Mouse (Mus musculus) hindbrain, embryonic 16.5 days (tissue): Measurements from ENCODE around the gene Sys1. TPM values are rescaled to one million over a fixed set of nuclear protein-coding genes. Genes with fewer than 3 reads are reported as not detected.

Experiments
- ATAC-seq: fragments of 200-750 bp; cut with Nextera tagmentation; 2 replicates; pipeline ENCODE4 v1.8.0; 2017; ENCODE audit warnings: moderate TSS enrichment, moderate library complexity
- H3K27ac ChIP-seq: fragments of 300-500 bp; sonication (generic); 2 replicates; pipeline ENCODE4 v1.5.1; 2014; ENCODE audit warnings: low read depth, mild to moderate bottlenecking, control low read depth, low read length, moderate library complexity
- H3K27me3 ChIP-seq: fragments of 300-500 bp; sonication (generic); replicated peaks from 2 replicates; pipeline ENCODE4 v1.6.1; 2014; ENCODE audit warnings: low read length; ENCODE audit not compliant: control insufficient read depth, insufficient read depth
- H3K36me3 ChIP-seq: fragments of 300-500 bp; sonication (generic); 2 replicates; pipeline ENCODE4 v1.6.1; 2014; ENCODE audit warnings: mild to moderate bottlenecking, low read length, moderate library complexity, mixed read lengths; ENCODE audit not compliant: control insufficient read depth, insufficient read depth
- H3K4me1 ChIP-seq: fragments of 300-500 bp; sonication (generic); 2 replicates; pipeline ENCODE4 v1.6.1; 2014; ENCODE audit warnings: low read depth, low read length; ENCODE audit not compliant: control insufficient read depth, insufficient read depth
- H3K4me2 ChIP-seq: fragments of 300-500 bp; sonication (generic); 2 replicates; pipeline ENCODE4 v1.6.1; 2014; ENCODE audit warnings: mild to moderate bottlenecking, low read length, control low read depth, moderate library complexity
- H3K4me3 ChIP-seq: fragments of 300-500 bp; sonication (generic); 2 replicates; pipeline ENCODE4 v1.5.1; 2014; ENCODE audit warnings: mild to moderate bottlenecking, low read length, control low read depth, moderate library complexity
- H3K9ac ChIP-seq: fragments of 300-500 bp; sonication (generic); 2 replicates; pipeline ENCODE4 v1.6.1; 2014; ENCODE audit warnings: low read depth, mild to moderate bottlenecking, control low read depth, low read length, moderate library complexity
- H3K9me3 ChIP-seq: fragments of 300-500 bp; sonication (generic); 2 replicates; pipeline ENCODE4 v1.6.1; 2014; ENCODE audit warnings: mild to moderate bottlenecking, low read length, moderate library complexity; ENCODE audit not compliant: control insufficient read depth
- WGBS: fragments of 180-500 bp; shearing (Covaris S2); extraction: QIAGEN DNeasy Blood & Tissue Kit; methylation state at CpG from one replicate; pipeline ENCODE4 v1.1.7; 2014; 5-methylcytosine and 5-hydroxymethylcytosine counted together
- polyA plus RNA-seq: library from polyadenylated mRNA; unstranded; fragments of >200 nt; fragmentation: Nextera tagmentation; extraction: Ambion mirVana; gene quantifications from 2 replicates; pipeline ENCODE4 v1.2.1, GENCODE M21; 2015

Gene Sys1
- polyA plus RNA-seq, 1 experiment from 2014 or later: 89.7 TPM

DNA sequence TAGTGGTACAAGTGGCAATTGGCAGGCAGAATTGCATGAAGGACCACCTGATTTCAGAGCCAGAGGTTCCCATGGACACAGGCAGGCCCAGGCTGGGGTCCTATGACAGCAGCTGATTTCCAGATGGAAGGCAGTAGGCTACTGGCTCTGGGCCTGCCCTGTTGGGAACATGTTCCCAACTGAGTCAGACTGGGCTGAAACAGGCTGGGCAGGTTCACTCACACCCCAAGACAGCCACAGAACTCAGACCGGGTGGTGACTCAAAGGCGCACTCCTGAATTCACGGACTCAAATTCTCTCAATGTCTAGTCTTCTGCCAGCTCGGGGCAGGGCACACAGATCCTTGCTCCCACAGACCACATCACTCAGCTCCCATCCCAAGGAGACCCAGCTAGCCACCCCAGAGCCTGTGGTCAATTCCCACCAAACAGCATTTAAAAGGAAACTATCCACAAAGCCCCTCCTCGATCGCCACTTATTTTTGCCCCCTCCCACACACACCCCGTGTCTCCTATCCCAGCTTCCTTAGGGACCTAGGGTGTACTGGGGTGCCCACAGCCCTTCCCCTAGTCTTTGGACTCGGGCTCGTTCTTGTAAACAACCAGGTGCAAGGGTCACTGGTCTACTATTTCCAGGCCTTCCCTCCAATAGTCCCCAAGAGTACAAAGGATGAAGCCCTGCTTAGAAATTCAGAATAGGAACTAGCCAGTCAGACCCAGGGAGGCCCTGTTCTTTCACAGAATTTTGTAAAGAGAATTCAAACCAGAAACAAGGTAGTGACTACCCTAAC, 24.9 kb upstream of the Sys1 start:
- Histone ChIP-seq H3K4me2 (no peak overlapping the region), H3K4me3 (no peak overlapping the region), H3K4me1 (no peaks in the 10 kb centered on the region), H3K9me3 (no peaks in the 10 kb centered on the region), H3K27ac (no peak overlapping the region), H3K27me3 (no peaks in the 10 kb centered on the region), H3K9ac (no peak overlapping the region), H3K36me3 (no peaks in the 10 kb centered on the region)
- no peak for ATAC-seq
- 65% methylated on average over 9 of the region's 9 CpGs for WGBS

DNA sequence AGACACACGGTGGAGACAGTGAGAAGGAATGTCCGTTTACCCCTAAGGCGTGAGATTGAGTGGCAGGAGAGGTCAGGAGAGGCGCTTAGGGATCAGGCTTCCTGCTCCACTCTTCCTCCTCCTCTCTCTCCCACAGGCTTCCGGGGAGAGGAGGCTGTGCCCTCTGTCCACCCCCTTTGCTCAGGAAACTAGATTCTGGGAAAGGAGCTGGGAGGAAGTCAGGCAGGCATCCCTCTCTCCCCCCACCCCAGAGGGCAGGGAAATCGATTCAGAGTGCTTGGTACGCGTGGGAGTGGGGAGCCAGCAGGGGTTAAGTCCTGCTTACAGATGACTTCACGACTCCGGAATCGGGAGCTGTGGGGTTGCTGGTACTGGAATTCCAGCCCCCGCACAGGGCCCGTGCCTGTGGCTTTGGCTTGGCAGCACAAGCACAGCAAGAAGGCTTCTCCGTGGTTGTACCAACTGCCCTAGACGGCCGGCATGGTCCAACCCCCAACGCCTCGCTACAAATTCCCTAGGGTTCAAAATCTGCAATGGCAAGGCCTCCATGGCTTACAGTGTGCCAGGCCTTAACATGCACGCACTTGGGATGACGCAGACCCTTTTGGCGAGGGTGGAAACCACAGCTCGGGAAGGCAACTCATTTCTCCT, 24.1 kb upstream of the Sys1 start:
- Histone ChIP-seq H3K9ac (no peak overlapping the region), H3K27ac (no peak overlapping the region), H3K4me3 (no peak overlapping the region), H3K4me1 (no peaks in the 10 kb centered on the region), H3K27me3 (no peaks in the 10 kb centered on the region), H3K36me3 (no peaks in the 10 kb centered on the region), H3K4me2 (no peak overlapping the region), H3K9me3 (no peaks in the 10 kb centered on the region)
- WGBS: 34% methylated on average over 22 of the region's 22 CpGs
- no peak for ATAC-seq

DNA sequence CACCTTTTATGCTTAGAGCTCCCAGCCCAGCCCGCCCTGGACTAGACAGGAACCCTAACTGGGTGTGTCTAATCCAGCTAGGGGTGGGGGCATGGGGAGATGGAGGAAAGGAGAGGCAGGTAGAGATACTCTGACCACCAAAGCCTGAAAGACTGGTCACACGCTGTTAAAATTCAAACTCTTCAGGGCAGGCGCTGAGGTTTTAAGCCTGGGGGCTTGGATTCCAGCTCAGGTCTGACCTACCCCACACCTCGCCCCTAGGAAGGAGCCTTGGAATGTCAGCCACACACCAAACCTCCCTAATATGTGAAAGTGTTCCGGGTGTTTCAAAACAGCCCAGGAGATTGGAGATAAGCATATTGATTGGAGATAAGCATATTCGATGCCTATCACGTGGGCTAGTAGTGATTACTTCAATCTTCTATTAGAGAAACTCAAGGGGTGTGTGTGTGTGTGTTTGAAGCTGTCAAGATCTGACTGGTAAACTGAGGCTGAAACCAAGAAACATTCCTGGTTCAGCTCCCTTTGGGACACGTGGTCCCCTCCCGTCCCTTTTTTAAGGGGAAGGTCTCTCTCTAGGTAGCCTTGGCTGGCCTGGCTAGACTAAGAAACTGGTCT, 23.4 kb upstream of the Sys1 start:
- H3K4me2 ChIP-seq: no peak overlapping the region
- H3K9ac ChIP-seq: no peak overlapping the region
- H3K9me3 ChIP-seq: no peaks in the 10 kb centered on the region
- H3K36me3 ChIP-seq: no peaks in the 10 kb centered on the region
- ATAC-seq: no peak
- 89% methylated on average over 9 of the region's 9 CpGs for WGBS
- H3K4me3 ChIP-seq: no peak overlapping the region
- H3K27ac ChIP-seq: no peak overlapping the region
- H3K27me3 ChIP-seq: no peaks in the 10 kb centered on the region
- H3K4me1 ChIP-seq: no peaks in the 10 kb centered on the region

DNA sequence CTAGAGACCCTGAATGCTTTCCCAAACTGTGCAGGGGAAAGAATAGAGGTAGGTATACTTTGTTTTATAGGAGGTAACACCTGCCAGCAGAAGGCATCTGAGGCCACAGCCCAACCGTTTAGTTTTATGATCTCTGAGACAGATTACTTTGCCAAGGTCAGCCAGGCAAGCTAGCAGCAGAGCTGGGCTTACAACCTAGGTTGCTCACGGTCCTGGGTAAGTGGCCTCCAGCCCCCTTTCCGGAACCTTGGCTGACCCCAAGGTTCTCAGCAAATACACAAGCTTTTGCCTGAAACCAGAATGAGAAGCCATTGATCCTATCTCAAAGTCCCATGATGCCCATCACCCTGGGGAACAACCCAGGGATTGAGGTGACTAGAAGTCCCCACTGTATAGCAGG, 22.1 kb upstream of the Sys1 start:
- Histone ChIP-seq H3K36me3 (no peaks in the 10 kb centered on the region), H3K4me1 (no peaks in the 10 kb centered on the region), H3K27me3 (no peaks in the 10 kb centered on the region), H3K27ac (no peak overlapping the region), H3K4me3 (no peak overlapping the region), H3K4me2 (no peak overlapping the region), H3K9me3 (no peaks in the 10 kb centered on the region), H3K9ac (no peak overlapping the region)
- ATAC-seq: no peak
- 88% methylated on average over 3 of the region's 3 CpGs for WGBS

DNA sequence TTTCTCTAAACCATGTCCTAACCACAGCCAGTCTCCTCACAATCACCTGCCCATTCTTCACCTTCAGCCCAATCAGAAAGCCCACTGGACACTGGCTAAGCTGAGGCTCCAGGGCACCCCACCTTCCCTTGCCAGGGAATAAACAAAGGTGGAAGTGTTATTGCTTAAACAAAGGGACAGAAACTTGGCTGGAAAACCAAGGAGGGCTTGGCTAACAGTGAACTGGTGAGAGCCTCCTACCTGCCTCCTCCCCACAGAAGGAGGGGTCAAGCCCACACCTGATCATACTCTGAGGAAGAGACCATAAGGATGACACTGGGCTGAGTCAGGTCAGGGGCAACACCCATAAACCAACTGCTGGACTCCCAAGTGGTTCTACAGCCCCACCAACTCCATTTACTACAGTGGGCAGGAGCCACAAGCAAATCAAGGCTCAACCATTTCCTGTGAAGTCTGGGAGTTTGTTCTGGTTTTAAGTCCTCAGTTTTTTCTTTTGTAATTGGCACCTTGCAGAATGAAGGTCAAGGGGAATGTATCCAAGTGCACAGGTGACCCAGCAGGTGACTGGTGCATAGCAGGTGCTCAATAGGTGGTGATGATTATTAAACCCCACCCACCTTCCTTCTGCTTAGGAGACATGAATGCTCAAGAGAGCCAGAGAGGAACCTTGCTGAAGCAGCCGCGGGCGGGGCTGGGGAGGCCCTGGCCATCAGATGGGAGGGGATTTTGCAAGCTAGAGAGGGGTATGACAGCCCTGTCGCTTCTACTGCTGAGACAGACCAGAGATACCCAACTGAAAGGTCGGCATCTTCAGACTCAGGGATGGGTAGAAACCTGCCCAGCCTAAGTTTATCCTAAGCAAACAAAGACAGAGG, 21.3 kb upstream of the Sys1 start:
- Histone ChIP-seq H3K27me3 (no peaks in the 10 kb centered on the region), H3K4me1 (no peaks in the 10 kb centered on the region), H3K27ac (no peak overlapping the region), H3K9me3 (no peaks in the 10 kb centered on the region), H3K36me3 (no peaks in the 10 kb centered on the region), H3K4me3 (no peak overlapping the region), H3K9ac (no peak overlapping the region), H3K4me2 (no peak overlapping the region)
- 57% methylated on average over 5 of the region's 5 CpGs for WGBS
- no peak for ATAC-seq

DNA sequence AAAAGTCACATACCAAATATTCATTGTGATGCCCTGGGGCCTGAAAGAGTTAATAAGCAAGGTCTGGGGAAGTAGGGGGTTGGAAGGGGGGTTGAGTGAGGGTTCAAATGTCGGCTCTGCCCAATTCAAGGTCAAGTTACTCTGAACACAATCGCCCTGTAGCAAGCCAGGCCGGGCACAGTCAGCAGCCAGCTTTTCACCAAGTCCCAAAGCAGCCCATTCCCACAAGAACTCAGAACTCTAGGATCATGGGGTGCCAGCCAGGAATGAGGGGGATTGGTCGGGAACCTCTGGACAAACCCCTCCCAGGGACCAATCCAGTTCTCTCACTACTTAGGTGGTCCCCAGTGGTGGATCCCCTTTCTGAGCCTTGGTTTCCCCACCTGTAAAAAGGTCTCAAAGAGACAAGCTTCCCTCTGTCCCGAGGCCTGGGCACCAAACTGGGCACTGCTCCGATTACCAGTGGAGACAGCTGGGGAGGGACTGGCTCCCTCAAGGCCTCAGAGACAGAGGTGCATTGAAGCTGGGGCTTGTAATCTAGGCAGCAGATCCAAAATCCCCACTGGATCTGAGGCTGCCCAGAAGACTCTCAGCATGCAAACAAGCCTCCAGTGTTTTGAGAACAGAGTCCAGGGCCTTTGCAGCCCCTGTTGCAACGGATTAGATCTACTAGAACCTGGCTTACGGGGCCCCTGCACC, 20.4 kb upstream of the Sys1 start:
- Histone ChIP-seq H3K36me3 (no peaks in the 10 kb centered on the region), H3K9me3 (no peaks in the 10 kb centered on the region), H3K9ac (no peak overlapping the region; the same call in 1 of the 2 replicates), H3K4me2 (no peak overlapping the region), H3K4me3 (no peak overlapping the region), H3K27me3 (peaks cover 5% of the 10 kb centered on the region), H3K27ac (peak overlapping the region; percentile 48; the same call in 1 of the 2 replicates), H3K4me1 (peaks cover 2% of the 10 kb centered on the region; the same call in 1 of the 2 replicates)
- 29% methylated on average over 8 of the region's 8 CpGs for WGBS
- ATAC-seq: 0 out of 2 replicates have a peak, but pooled peaks have one; percentile 24

DNA sequence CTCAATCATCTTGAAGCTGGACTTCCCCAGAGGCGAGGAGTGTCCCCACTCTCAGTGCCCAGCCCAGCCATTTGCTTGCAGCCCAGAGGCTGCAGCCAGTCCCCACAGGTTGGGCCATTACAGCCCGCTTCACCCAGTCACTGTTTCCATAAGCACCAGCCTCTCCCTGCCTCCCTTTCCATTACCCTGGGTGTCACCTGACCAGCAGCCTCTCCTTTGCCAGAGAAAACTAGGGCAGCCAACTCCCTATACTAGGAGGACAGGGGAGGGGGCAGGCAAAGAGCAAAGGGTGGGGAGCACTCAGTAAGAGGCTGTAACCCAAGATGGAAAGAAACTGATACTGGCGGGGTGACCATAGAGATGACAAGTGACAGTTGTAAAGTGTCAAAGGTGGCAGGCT, 19.8 kb upstream of the Sys1 start:
- Histone ChIP-seq H3K36me3 (no peaks in the 10 kb centered on the region), H3K4me3 (no peak overlapping the region), H3K4me1 (peaks cover 7% of the 10 kb centered on the region), H3K9me3 (no peaks in the 10 kb centered on the region), H3K9ac (no peak overlapping the region; the same call in 1 of the 2 replicates), H3K27me3 (peaks cover 11% of the 10 kb centered on the region), H3K4me2 (no peak overlapping the region), H3K27ac (peak overlapping the region; percentile 16; the same call in 1 of the 2 replicates)
- ATAC-seq: peak; percentile 40; the same call in 1 of the 2 replicates
- WGBS: 61% methylated on average over 3 of the region's 3 CpGs

DNA sequence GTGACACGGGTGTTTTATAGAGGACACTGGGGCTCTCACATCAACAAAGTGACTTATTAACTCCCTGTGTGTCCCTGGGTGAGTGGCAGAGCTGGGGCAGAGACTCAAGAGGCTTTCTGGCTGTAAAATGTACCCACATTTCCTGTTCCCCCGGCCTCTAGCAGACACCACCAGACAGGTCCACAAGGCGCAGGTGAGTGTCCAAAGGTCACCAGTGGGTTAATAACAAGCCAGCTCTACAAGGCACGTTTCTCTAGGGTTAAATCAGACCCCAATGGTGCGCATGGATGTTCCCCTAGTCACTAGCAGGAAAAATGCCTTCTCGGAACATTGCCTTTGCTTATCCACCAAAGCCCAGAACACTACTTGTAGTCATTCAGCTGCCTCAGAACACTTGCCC, 19.1 kb upstream of the Sys1 start:
- Histone ChIP-seq H3K9ac (no peak overlapping the region), H3K4me1 (peaks cover 14% of the 10 kb centered on the region), H3K27ac (no peak overlapping the region), H3K36me3 (no peaks in the 10 kb centered on the region), H3K4me3 (no peak overlapping the region), H3K27me3 (peaks cover 13% of the 10 kb centered on the region), H3K9me3 (no peaks in the 10 kb centered on the region), H3K4me2 (no peak overlapping the region)
- no peak for ATAC-seq
- 85% methylated on average over 6 of the region's 6 CpGs for WGBS
